Comparison of ENCODE assay signal across 18 mouse cellular contexts in the genomic region with DNA sequence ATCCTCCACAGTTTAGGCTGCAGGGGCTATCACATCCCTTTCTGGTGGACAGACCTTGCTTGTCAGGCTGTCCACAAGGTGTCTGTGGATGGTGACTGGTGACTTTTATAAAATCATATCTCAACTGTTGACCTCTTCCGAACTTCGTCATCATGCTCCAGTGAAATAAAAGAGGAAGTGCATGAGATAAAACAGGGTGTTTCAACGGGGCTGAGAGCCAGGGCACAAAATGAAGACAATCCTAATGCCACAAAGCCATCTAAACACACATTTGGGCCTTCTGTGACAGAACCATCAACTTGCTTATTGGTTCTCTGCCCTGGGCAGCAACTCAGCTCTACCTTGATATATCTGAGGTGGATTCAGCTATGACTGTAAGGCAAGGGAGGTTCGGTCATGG.
"Had no signal": no experiment of that assay in that cellular context is flagged by ENCODE, and none has a peak within 500 bp of the region (broad histone marks: within the 10 kb centered on the region; RNA-seq: fewer than 3 reads in every experiment).

No protein-coding gene starts in this region.

- H3K9me3 ChIP-seq: liver, embryonic 12.5 days; midbrain, embryonic 12.5 days; neural tube, embryonic 13.5 days; neural tube, embryonic 15.5 days had no signal

- ATAC-seq: liver, embryonic 12.5 days; midbrain, embryonic 16.5 days had no signal

- DNase-seq: lung, adult 18-20 months; lung, embryonic 14.5 days; lung, postnatal 10 days; lung, postnatal 4 days; midbrain, embryonic 14.5 days; retina, postnatal 1 day; right cerebral cortex, adult 18-20 months; right cerebral cortex, postnatal 25 days; right cerebral cortex, postnatal 4 days; spleen, adult 18-20 months; thymus, adult 18-20 months; thymus, postnatal 14 days; thymus, postnatal 36 days had no signal

- H3K4me3 ChIP-seq: liver, embryonic 12.5 days; midbrain, embryonic 12.5 days; neural tube, embryonic 13.5 days; neural tube, embryonic 15.5 days had no signal

- H3K36me3 ChIP-seq: liver, embryonic 12.5 days; midbrain, embryonic 12.5 days; neural tube, embryonic 13.5 days; neural tube, embryonic 15.5 days had no signal
